ENCODE assay signal across 8 mouse cellular contexts in the genomic region with DNA sequence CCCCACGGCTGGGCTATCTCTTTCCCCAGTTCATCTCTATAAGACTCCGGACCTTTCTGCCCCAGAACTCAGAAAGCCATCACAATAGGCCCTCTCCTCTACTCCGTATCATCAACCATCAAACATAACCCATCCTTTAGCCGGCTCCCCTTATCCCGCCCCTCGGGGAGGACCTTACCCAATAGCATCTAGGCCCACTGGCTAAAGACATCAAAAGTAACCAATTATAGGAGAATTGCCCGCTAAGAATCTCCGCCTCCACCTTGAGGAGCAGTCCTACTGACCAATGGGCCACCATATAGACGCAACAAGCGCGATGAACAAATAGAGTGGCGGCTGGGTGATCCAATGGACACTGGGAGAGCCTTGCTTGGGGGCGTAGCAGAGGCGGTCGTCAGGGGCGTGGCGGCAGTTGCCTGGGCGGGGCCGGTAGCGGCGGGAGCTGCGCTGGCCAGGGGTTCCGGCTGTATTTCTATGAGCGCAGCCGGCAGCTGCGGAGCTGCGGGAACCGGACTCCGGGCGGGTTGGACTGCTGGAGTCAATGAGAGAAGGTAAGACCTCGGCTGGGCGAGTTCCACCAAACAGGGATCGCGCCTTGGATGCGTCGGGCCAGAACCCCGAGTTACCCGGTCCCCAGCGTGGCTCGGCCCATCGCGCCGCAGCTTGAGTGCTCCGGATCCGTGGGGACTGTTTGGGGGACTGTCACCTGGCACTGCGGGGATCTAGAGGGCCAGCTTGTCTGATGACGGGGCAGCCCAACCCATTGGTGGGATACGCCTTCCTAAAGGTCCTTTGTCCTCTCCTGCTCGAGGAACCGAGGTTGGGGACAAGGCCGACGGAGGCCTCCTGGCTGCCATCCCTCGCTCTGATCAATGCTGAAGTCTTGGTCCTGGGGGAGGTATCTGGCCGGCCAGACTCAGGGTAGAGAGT. TPM values are rescaled to one million over a fixed set of nuclear protein-coding genes. Genes with fewer than 3 reads are reported as not detected.
DNase-seq lines count a peak whose midpoint lies in the region; ATAC-seq lines count a peak whose summit lies in the region.

Gene Abhd2 (plus strand): TSS at position 411 of the 930 bp plus-strand sequence.

- H3K9ac ChIP-seq in heart, embryonic 13.5 days: peak within 1 kb of the TSS; percentile 88
- peak within 1 kb of the TSS; percentile 93 for H3K9ac ChIP-seq in liver, embryonic 12.5 days
- H3K9ac ChIP-seq in stomach, embryonic 15.5 days: peak within 1 kb of the TSS; percentile 40

- no peaks in the 10 kb centered on the region for H3K27me3 ChIP-seq in heart, embryonic 13.5 days (replicated peaks)
- no peaks in the 10 kb centered on the region for H3K27me3 ChIP-seq in liver, embryonic 12.5 days (replicated peaks)
- H3K27me3 ChIP-seq in stomach, embryonic 15.5 days (replicated peaks): no peaks in the 10 kb centered on the region

- H3K36me3 ChIP-seq in heart, embryonic 13.5 days: no peaks in the 10 kb centered on the region
- peaks cover 3% of the 10 kb centered on the region; the same call in 1 of the 2 replicates for H3K36me3 ChIP-seq in liver, embryonic 12.5 days
- no peaks in the 10 kb centered on the region for H3K36me3 ChIP-seq in stomach, embryonic 15.5 days

- peaks cover 18% of the 10 kb centered on the region; the same call in 1 of the 2 replicates for H3K4me1 ChIP-seq in brown adipose tissue, adult 24 weeks (ENCODE audit: control insufficient read depth, insufficient read depth, insufficient read length, low read length)
- H3K4me1 ChIP-seq in heart, embryonic 13.5 days: peaks cover 61% of the 10 kb centered on the region
- peaks cover 89% of the 10 kb centered on the region for H3K4me1 ChIP-seq in liver, embryonic 12.5 days
- peaks cover 34% of the 10 kb centered on the region for H3K4me1 ChIP-seq in stomach, embryonic 15.5 days

- H3K4me2 ChIP-seq in heart, embryonic 13.5 days: peak within 1 kb of the TSS; percentile 89
- peak within 1 kb of the TSS; percentile 80 for H3K4me2 ChIP-seq in liver, embryonic 12.5 days
- H3K4me2 ChIP-seq in stomach, embryonic 15.5 days: peak within 1 kb of the TSS; percentile 79

- peak; percentile 100 for ATAC-seq in heart, embryonic 13.5 days (ENCODE audit: extremely low read depth, insufficient number of reproducible peaks, low FRiP score, low TSS enrichment)
- ATAC-seq in liver, embryonic 12.5 days: peak; percentile 95
- ATAC-seq in stomach, embryonic 15.5 days (ENCODE audit: insufficient read depth, low FRiP score, low read depth): peak; percentile 99

- under 1% methylated on average over 54 of the region's 54 CpGs for WGBS in heart, embryonic 13.5 days
- 1% methylated on average over 54 of the region's 54 CpGs for WGBS in liver, embryonic 12.5 days (ENCODE audit: insufficient replicate concordance)
- under 1% methylated on average over 54 of the region's 54 CpGs for WGBS in stomach, embryonic 15.5 days

- peak; percentile 98 for DNase-seq in CD4-positive, CD25-positive, alpha-beta regulatory T cell, adult 2 months (ENCODE audit: low read depth, low spot score)
- peak; percentile 95 for DNase-seq in fat pad, adult 2 months (ENCODE audit: extremely low read depth, low read depth, low spot score)
- peak; percentile 100 for DNase-seq in kidney, postnatal 10 days
- DNase-seq in natural killer cell, adult 2 months (ENCODE audit: low spot score in 2 of 2): peak; percentile 100

- H3K4me3 ChIP-seq in brown adipose tissue, adult 24 weeks (ENCODE audit: insufficient read depth, low read depth, low read length): peak within 1 kb of the TSS; percentile 95
- H3K4me3 ChIP-seq in heart, embryonic 13.5 days: peak within 1 kb of the TSS; percentile 80
- peak within 1 kb of the TSS; percentile 90 for H3K4me3 ChIP-seq in liver, embryonic 12.5 days
- peak within 1 kb of the TSS; percentile 59 for H3K4me3 ChIP-seq in stomach, embryonic 15.5 days (replicated peaks)

- no peaks in the 10 kb centered on the region for H3K9me3 ChIP-seq in heart, embryonic 13.5 days
- no peaks in the 10 kb centered on the region for H3K9me3 ChIP-seq in liver, embryonic 12.5 days (replicated peaks)
- no peaks in the 10 kb centered on the region for H3K9me3 ChIP-seq in stomach, embryonic 15.5 days

- peak within 1 kb of the TSS; percentile 44; the same call in 1 of the 2 replicates for H3K27ac ChIP-seq in brown adipose tissue, adult 24 weeks (replicated peaks; ENCODE audit: low read depth, low read length)
- peak within 1 kb of the TSS; percentile 63 for H3K27ac ChIP-seq in heart, embryonic 13.5 days (replicated peaks)
- peak within 1 kb of the TSS; percentile 91 for H3K27ac ChIP-seq in liver, embryonic 12.5 days
- peak within 1 kb of the TSS; percentile 31 for H3K27ac ChIP-seq in stomach, embryonic 15.5 days

RNA-seq across cellular contexts. Expression of gene Abhd2, which starts in this region (rescaled TPM):
- 6.3 and 7.2 TPM in 2 replicates for polyA plus RNA-seq in brown adipose tissue, adult 24 weeks (2012; ENCODE audit: insufficient read depth, insufficient read length, missing spikeins)
- polyA plus RNA-seq in heart, embryonic 13.5 days (2015; fragmentation: Nextera tagmentation; extraction: Ambion mirVana): 4.0 and 4.3 TPM in 2 replicates
- 9.6 and 10.5 TPM in 2 replicates for polyA plus RNA-seq in liver, embryonic 12.5 days (2016; fragmentation: Nextera tagmentation; extraction: Ambion mirVana)
- 12.0 and 13.2 TPM in 2 replicates for polyA plus RNA-seq in stomach, embryonic 15.5 days (2015; fragmentation: Nextera tagmentation; extraction: Ambion mirVana)

Comparison
In these comparisons a context has a peak if more than half of its experiments do, and no peak if none do; other contexts are left out.
1. Peak in every context shown above with its lines: DNase-seq, ATAC-seq, H3K4me3 ChIP-seq and H3K27ac ChIP-seq.
2. H3K27ac ChIP-seq: peak in every context shown above with its lines; median percentile 91 in liver, embryonic 12.5 days; 63 in heart, embryonic 13.5 days; 44 in brown adipose tissue, adult 24 weeks; 31 in stomach, embryonic 15.5 days.
3. H3K9ac ChIP-seq: peak in every context shown above with its lines; median percentile 93 in liver, embryonic 12.5 days; 88 in heart, embryonic 13.5 days; 40 in stomach, embryonic 15.5 days.